Mouse (Mus musculus) midbrain, embryonic 14.5 days (tissue): ENCODE data around the gene Ybey. TPM values are rescaled to one million over a fixed set of nuclear protein-coding genes. Genes with fewer than 3 reads are reported as not detected.

Experiments used
- ATAC-seq: fragments of 200-750 bp; cut with Nextera tagmentation; 2 replicates; pipeline ENCODE4 v1.8.0; 2017; ENCODE audit warnings: moderate number of reproducible peaks, moderate library complexity; ENCODE audit not compliant: low FRiP score, low TSS enrichment
- DNase-seq: peaks from one replicate; pipeline ENCODE4 v3.0.0-alpha.2; 2015
- H3K27ac ChIP-seq: fragments of 300-500 bp; sonication (generic); replicated peaks from 2 replicates; pipeline ENCODE4 v1.5.1; 2014; ENCODE audit warnings: mild to moderate bottlenecking, low read depth, low read length, moderate library complexity
- H3K27me3 ChIP-seq: fragments of 300-500 bp; sonication (generic); 2 replicates; pipeline ENCODE4 v1.6.1; 2014; ENCODE audit warnings: low read length, control low read depth, mixed read lengths; ENCODE audit not compliant: control insufficient read depth, insufficient read depth
- H3K36me3 ChIP-seq: fragments of 300-500 bp; sonication (generic); 2 replicates; pipeline ENCODE4 v1.6.1; 2014; ENCODE audit warnings: low read length, control low read depth; ENCODE audit not compliant: control insufficient read depth, insufficient read depth
- H3K4me1 ChIP-seq: fragments of 300-500 bp; sonication (generic); 2 replicates; pipeline ENCODE4 v1.6.1; 2014; ENCODE audit warnings: mild to moderate bottlenecking, antibody characterized with exemption, low read length, control low read depth; ENCODE audit not compliant: control insufficient read depth, insufficient read depth
- H3K4me2 ChIP-seq: fragments of 300-500 bp; sonication (generic); 2 replicates; pipeline ENCODE4 v1.6.1; 2014; ENCODE audit warnings: mild to moderate bottlenecking, low read length, moderate library complexity
- H3K4me3 ChIP-seq: fragments of 300-500 bp; sonication (generic); replicated peaks from 2 replicates; pipeline ENCODE4 v1.5.1; 2014; ENCODE audit warnings: low read depth, low read length
- H3K9ac ChIP-seq: fragments of 300-500 bp; sonication (generic); replicated peaks from 2 replicates; pipeline ENCODE4 v1.6.1; 2014; ENCODE audit warnings: mild to moderate bottlenecking, low read length, moderate library complexity
- H3K9me3 ChIP-seq: fragments of 300-500 bp; sonication (generic); 2 replicates; pipeline ENCODE4 v1.6.1; 2016; ENCODE audit warnings: low read length, control low read depth, mixed read lengths; ENCODE audit not compliant: control insufficient read depth
- WGBS: fragments of 180-500 bp; shearing (Covaris S2); extraction: QIAGEN DNeasy Blood & Tissue Kit; methylation state at CpG from one replicate; pipeline ENCODE4 v1.1.7; 2014; 5-methylcytosine and 5-hydroxymethylcytosine counted together
- polyA plus RNA-seq: library from polyadenylated mRNA; unstranded; fragments of >200 nt; fragmentation: Nextera tagmentation; extraction: Ambion mirVana; gene quantifications from 2 replicates; pipeline ENCODE4 v1.2.1, GENCODE M21; 2014

Gene Ybey
- polyA plus RNA-seq, 1 experiment from 2014 or later = 5.3 TPM

DNA sequence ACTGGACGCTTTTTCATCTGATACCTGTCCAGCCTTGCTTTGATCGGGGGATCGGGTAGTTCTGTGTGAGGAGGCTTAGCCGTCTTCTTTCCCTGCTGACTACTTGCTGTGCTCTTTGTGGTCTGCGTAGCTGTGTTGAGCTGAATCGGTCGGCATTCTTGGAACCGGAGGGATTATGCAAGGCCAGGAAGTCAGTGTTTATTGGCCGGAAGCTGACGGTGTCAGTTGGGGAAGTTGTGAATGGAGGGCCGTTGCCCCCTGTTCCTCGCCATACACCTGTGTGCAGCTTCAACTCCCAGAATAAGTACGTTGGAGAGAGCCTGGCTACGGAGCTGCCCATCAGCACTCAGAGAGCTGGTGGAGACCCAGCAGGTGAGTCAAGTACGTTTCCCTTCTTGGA is 20.3 kb upstream of the Ybey start:
- no peaks in the 10 kb centered on the region for H3K27me3 ChIP-seq
- H3K4me1 ChIP-seq = no peaks in the 10 kb centered on the region
- WGBS = 96% methylated on average over 15 of the region's 15 CpGs
- no peak overlapping the region for H3K4me2 ChIP-seq
- no peak overlapping the region for H3K9ac ChIP-seq
- DNase-seq (no peak), ATAC-seq (no peak)
- no peak overlapping the region for H3K27ac ChIP-seq
- H3K4me3 ChIP-seq = no peak overlapping the region
- no peaks in the 10 kb centered on the region for H3K9me3 ChIP-seq
- peaks cover 93% of the 10 kb centered on the region for H3K36me3 ChIP-seq

DNA sequence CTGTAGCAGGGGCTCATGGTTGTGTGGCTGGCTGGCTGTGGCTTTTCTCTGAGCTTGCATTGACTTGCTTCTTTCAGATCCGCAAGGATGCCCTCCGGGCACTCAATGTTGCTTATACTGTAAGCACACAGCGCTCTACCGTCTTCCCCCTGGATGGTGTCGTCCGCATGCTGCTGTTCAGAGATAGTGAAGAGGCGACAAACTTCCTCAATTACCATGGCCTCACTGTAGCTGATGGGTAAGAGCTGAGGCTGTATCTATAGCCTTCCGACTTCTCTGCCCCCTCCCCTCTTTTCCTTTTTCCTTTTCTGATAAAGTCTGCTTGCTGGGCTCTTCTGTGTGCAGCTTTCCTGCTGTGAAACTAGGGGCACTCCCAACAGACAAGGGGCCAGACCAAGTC is 19.4 kb upstream of the Ybey start:
- Histone ChIP-seq H3K4me1 (no peaks in the 10 kb centered on the region), H3K36me3 (peaks cover 93% of the 10 kb centered on the region), H3K4me2 (no peak overlapping the region), H3K27ac (no peak overlapping the region), H3K9me3 (no peaks in the 10 kb centered on the region), H3K27me3 (no peaks in the 10 kb centered on the region), H3K9ac (no peak overlapping the region), H3K4me3 (no peak overlapping the region)
- 97% methylated on average over 8 of the region's 8 CpGs for WGBS
- ATAC-seq = no peak
- DNase-seq = no peak

DNA sequence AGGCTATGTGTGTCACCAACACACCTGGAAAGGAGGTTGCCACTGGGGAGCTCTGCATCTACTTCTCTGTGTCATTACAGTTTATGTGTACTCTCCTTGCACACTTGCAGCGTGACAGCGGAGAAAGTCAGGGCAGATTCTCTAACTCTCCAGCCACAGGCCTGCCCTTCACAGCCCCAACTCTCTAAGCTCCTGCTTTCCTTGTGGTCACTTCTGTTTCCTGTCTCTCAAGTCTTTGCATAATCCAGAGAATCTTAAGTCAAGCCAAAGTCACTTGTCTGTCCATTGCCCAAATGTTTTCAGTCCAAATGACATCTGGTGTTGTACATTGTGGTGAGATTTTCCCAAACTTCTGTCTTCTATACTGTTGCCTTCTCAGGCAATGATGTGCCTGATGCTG is 17.4 kb upstream of the Ybey start:
- 98% methylated on average over 2 of the region's 2 CpGs for WGBS
- H3K4me1 ChIP-seq = no peaks in the 10 kb centered on the region
- no peak overlapping the region for H3K4me3 ChIP-seq
- no peak overlapping the region for H3K9ac ChIP-seq
- no peaks in the 10 kb centered on the region for H3K9me3 ChIP-seq
- no peaks in the 10 kb centered on the region for H3K27me3 ChIP-seq
- ATAC-seq (no peak), DNase-seq (no peak)
- no peak overlapping the region for H3K4me2 ChIP-seq
- no peak overlapping the region for H3K27ac ChIP-seq
- peaks cover 97% of the 10 kb centered on the region for H3K36me3 ChIP-seq

DNA sequence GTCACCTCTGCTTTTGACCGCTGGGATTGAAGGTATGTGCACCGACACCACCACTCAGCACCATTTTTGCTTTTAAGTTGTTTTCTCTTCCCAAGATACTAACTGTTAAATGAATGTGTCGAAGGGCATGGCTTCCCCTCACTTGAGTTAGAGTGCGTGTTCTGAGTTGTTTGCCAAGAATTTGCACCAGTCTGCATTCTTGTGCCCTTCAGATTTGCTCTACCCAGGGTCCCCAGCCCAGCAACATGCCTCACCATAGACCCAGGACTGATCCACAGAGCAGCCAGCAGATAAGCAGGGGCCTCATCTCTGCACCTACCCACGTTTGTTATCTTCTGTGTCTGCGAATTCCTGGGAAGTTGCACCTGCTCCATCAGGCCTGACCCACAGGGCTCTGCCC is 12.6 kb upstream of the Ybey start:
- 96% methylated on average over 6 of the region's 6 CpGs for WGBS
- no peak for ATAC-seq
- peaks cover 97% of the 10 kb centered on the region for H3K36me3 ChIP-seq

GRCm38 (mm10) chr10:76480851-76481250 is 11.9 kb upstream of the Ybey start:
- Histone ChIP-seq H3K4me3 (no peak overlapping the region), H3K36me3 (peaks cover 97% of the 10 kb centered on the region), H3K27ac (no peak overlapping the region), H3K9ac (no peak overlapping the region), H3K27me3 (no peaks in the 10 kb centered on the region), H3K4me1 (no peaks in the 10 kb centered on the region), H3K4me2 (no peak overlapping the region), H3K9me3 (no peaks in the 10 kb centered on the region)
- DNase-seq = no peak
- WGBS = 93% methylated on average over 13 of the region's 13 CpGs
- ATAC-seq = no peak

More for the DNA sequence above, 12.6 kb upstream of the Ybey start:
- Histone ChIP-seq H3K4me1 (no peaks in the 10 kb centered on the region), H3K27me3 (no peaks in the 10 kb centered on the region), H3K4me2 (no peak overlapping the region), H3K27ac (no peak overlapping the region), H3K9ac (no peak overlapping the region), H3K9me3 (no peaks in the 10 kb centered on the region), H3K4me3 (no peak overlapping the region)
- no peak for DNase-seq

DNA sequence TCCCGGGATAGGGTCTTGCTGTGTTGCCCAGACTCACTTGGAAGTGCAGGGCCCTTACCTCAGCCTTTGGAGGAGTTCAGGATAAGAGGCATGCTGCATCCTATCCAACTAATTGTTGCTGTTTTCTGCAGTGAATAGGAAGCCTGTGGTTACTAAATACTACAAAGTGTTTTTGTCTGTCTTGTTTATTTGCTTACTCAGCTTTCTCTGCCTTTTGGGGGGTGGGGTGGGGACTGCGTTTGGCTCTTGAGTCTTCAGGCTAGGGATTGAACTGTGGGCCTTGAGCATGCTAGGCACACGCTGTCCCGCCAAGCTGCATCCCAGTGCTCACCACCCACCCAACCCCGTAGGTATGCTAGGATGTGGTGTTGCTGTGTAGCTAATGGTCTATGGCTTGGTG is 4.8 kb upstream of the Ybey start:
- H3K27me3 ChIP-seq = no peaks in the 10 kb centered on the region
- no peak overlapping the region for H3K9ac ChIP-seq
- no peak overlapping the region for H3K27ac ChIP-seq
- H3K4me1 ChIP-seq = peaks cover 3% of the 10 kb centered on the region; the same call in 1 of the 2 replicates
- no peak overlapping the region for H3K4me2 ChIP-seq
- no peak for ATAC-seq
- WGBS = 93% methylated on average over 5 of the region's 5 CpGs
- no peak for DNase-seq
- no peak overlapping the region for H3K4me3 ChIP-seq
- peaks cover 73% of the 10 kb centered on the region for H3K36me3 ChIP-seq
- H3K9me3 ChIP-seq = no peaks in the 10 kb centered on the region

- WGBS = 88% methylated on average over 6 of the region's 6 CpGs
- H3K27ac ChIP-seq = no peak overlapping the region
- no peak overlapping the region for H3K4me2 ChIP-seq
- H3K4me3 ChIP-seq = no peak overlapping the region
- H3K27me3 ChIP-seq = no peaks in the 10 kb centered on the region
- ATAC-seq = no peak
- H3K9ac ChIP-seq = no peak overlapping the region
- no peak for DNase-seq
- H3K36me3 ChIP-seq = 0 out of 2 replicates have a peak, but pooled peaks cover 10% of the 10 kb centered on the region
- no peaks in the 10 kb centered on the region for H3K9me3 ChIP-seq
- peaks cover 2% of the 10 kb centered on the region; the same call in 1 of the 2 replicates for H3K4me1 ChIP-seq
Measured at GRCm38 (mm10) chr10:76462721-76463120, 6.2 kb downstream of the Ybey start.

DNA sequence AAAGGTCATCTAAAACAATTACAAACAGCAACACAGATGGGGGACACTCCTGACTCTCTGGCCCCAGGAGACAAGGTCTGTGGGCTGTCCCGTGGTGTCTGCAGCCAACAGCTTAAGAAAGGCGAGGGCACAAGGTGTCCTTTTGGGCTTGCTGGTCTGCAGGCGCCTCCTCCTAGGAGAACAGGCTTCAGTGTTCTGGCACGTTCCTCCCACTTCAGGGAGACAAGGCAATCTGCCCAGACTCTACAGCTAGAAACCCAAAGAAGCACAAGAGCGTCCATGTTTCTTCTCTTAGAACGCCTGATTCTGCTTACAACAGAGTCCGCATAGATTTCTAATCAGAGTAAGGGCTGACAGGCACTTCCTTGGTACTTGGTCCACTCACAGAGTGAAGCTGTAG is 6.6 kb downstream of the Ybey start:
- H3K4me1 ChIP-seq = no peaks in the 10 kb centered on the region
- WGBS = 93% methylated on average over 7 of the region's 7 CpGs

DNA sequence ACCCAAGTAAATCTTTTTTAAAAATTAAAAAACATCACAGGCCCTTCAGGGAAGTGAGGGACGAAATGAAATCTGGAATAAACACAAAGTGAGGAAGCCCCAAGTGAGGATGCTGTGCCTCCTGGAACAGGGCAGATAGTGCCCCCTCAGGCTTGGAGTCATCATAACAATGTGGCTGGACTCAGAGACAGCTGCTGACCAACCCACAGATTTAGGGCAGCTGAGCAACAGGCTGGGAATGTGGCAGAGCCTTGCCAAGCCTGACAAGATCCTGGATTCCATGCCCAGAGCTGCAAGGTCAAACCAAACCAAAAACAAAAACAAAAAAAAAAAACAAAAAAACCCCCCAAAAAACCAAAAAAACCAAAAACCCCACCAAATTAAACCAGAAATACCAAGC is 7.7 kb downstream of the Ybey start:
- Histone ChIP-seq H3K9me3 (no peaks in the 10 kb centered on the region), H3K4me1 (no peaks in the 10 kb centered on the region), H3K27ac (no peak overlapping the region), H3K9ac (no peak overlapping the region), H3K27me3 (no peaks in the 10 kb centered on the region), H3K4me3 (no peak overlapping the region), H3K36me3 (0 out of 2 replicates have a peak, but pooled peaks cover 10% of the 10 kb centered on the region), H3K4me2 (no peak overlapping the region)
- 93% methylated on average over 1 of the region's 1 CpGs for WGBS
- DNase-seq (no peak), ATAC-seq (no peak)

More for the DNA sequence above, 6.6 kb downstream of the Ybey start:
- 0 out of 2 replicates have a peak, but pooled peaks cover 10% of the 10 kb centered on the region for H3K36me3 ChIP-seq
- H3K9ac ChIP-seq = no peak overlapping the region
- H3K27me3 ChIP-seq = no peaks in the 10 kb centered on the region
- DNase-seq (no peak), ATAC-seq (no peak)
- H3K4me3 ChIP-seq = no peak overlapping the region
- H3K27ac ChIP-seq = no peak overlapping the region
- H3K9me3 ChIP-seq = no peaks in the 10 kb centered on the region
- H3K4me2 ChIP-seq = no peak overlapping the region
